Mouse (Mus musculus) layer of hippocampus, postnatal 36 days (tissue): ENCODE data around the gene Zp1. TPM values are rescaled to one million over a fixed set of nuclear protein-coding genes. Genes with fewer than 3 reads are reported as not detected.
A peak's percentile ranks its signal among the peaks of the same experiment; 100 is the strongest.

Source experiments
- DNase-seq, 2 experiments: peaks; one replicate each; pipeline ENCODE4 v3.0.0; 2022
- total RNA-seq, 2 experiments: library from RNA; stranded (reverse); gene quantifications; 2 replicates each; pipeline ENCODE4 v1.2.3; 2021

Gene Zp1
- total RNA-seq = not detected

- no peak for DNase-seq
These were observed at the start of gene Zp1 for GRCm38 (mm10) chr19:10920532-10920931. Zp1 (minus strand) TSS chr19:10920632.

GRCm38 (mm10) chr19:10968578-10968977 lies 48.1 kb upstream of the Zp1 start:
- DNase-seq = no peak

GRCm38 (mm10) chr19:10965721-10966120 lies 45.3 kb upstream of the Zp1 start:
- no peak for DNase-seq

- DNase-seq = no peak
These were observed 39.5 kb upstream of the Zp1 start for GRCm38 (mm10) chr19:10959978-10960346.

GRCm38 (mm10) chr19:10959085-10959977 lies 38.9 kb upstream of the Zp1 start:
- no peak for DNase-seq

- DNase-seq = peak; percentile 29 to 43
These were observed 31.8 kb upstream of the Zp1 start for GRCm38 (mm10) chr19:10952021-10952939.

GRCm38 (mm10) chr19:10949558-10949957 lies 29.1 kb upstream of the Zp1 start:
- DNase-seq = no peak

GRCm38 (mm10) chr19:10949112-10949511 lies 28.7 kb upstream of the Zp1 start, which contains the start of gene Ccdc86:
Ccdc86 (minus strand) TSS chr19:10949266.
- DNase-seq = peak; percentile 94 to 95

GRCm38 (mm10) chr19:10948416-10948815 lies 28.0 kb upstream of the Zp1 start:
- peak in 1 of 2 experiments; percentile 13 for DNase-seq

- DNase-seq = no peak
These were observed 26.8 kb upstream of the Zp1 start for GRCm38 (mm10) chr19:10947219-10947618.

- DNase-seq = no peak
These were observed 26.1 kb upstream of the Zp1 start for GRCm38 (mm10) chr19:10946506-10946905.

- DNase-seq = no peak
These were observed 23.5 kb upstream of the Zp1 start for GRCm38 (mm10) chr19:10943955-10944354.

GRCm38 (mm10) chr19:10940801-10941457 lies 20.5 kb upstream of the Zp1 start:
- no peak for DNase-seq

- peak; percentile 58 to 61 for DNase-seq
These were observed 19.8 kb upstream of the Zp1 start for GRCm38 (mm10) chr19:10940097-10940800.

GRCm38 (mm10) chr19:10938771-10939170 lies 18.3 kb upstream of the Zp1 start:
- no peak for DNase-seq

- no peak for DNase-seq
These were observed 16.7 kb upstream of the Zp1 start, which contains the start of gene Ptgdr2 for GRCm38 (mm10) chr19:10937110-10937563. Ptgdr2 (plus strand) TSS chr19:10937160.

GRCm38 (mm10) chr19:10936077-10936476 lies 15.6 kb upstream of the Zp1 start:
- no peak for DNase-seq

GRCm38 (mm10) chr19:10935029-10935428 lies 14.6 kb upstream of the Zp1 start:
- no peak for DNase-seq

GRCm38 (mm10) chr19:10930641-10931040 lies 10.2 kb upstream of the Zp1 start:
- no peak for DNase-seq

GRCm38 (mm10) chr19:10926666-10927065 lies 6.2 kb upstream of the Zp1 start:
- DNase-seq = no peak

GRCm38 (mm10) chr19:10926123-10926621 lies 5.7 kb upstream of the Zp1 start:
- DNase-seq = no peak

GRCm38 (mm10) chr19:10924220-10924619 lies 3.8 kb upstream of the Zp1 start:
- no peak for DNase-seq
